Mouse (Mus musculus) 3134 (cell line): ENCODE measurements at regions not wholly inside any gene's neighbourhood (a gene's known extent, or its start where the extent isn't known, plus 50 kb on each side); places are given as distances from the start of the nearest gene placed in this dataset.

Source experiments
- DNase-seq: peaks from one replicate; pipeline ENCODE4 v3.0.0-alpha.2; 2011; ENCODE audit warnings: low spot score; ENCODE audit not compliant: insufficient read length; ENCODE audit errors: extremely low read depth

GRCm38 (mm10) chr4:54156146-54156545, 330.3 kb downstream of the Tmem38b start:
- DNase-seq: no peak

- no peak for DNase-seq
Observed at GRCm38 (mm10) chr4:54161337-54161993, 335.6 kb downstream of the Tmem38b start.

- no peak for DNase-seq
Observed at GRCm38 (mm10) chr4:54162308-54162707, 336.5 kb downstream of the Tmem38b start.

DNA sequence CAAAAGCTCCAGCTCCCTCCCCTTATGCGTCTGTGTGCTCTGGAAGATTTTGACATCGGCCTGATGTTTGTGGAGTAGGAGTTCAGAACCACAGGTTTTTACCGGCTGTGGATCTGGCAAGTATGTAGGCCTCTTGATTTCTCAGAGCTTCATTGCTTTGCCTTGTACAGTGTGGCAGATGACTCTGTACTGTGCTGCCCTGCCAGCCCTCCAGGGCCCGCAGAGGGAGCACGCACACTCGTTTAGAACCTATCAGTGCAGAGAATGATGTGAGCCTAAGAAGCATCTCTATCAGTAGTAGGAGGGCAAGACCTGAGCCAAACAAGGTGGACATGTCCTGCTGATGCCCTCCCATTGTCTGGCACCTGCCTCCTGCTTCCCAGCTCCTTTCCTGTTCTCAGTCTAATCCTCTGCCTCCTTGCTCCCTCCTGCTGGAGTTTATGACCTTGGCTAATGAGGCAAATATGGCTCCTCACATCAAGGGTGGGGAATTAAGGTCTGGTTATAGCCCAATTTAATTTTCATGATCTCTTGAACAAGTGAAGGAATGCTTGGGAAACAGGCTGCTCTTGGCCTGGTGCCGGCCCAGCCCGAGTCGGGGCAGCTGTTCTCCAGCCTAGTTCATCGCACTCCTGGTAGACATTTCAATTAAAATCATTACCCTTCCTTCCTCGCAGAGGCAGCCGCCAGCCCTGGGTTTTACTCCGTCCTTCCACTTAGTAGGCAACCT, 344.5 kb downstream of the Tmem38b start:
- DNase-seq: no peak

- DNase-seq: no peak
Observed at GRCm38 (mm10) chr4:54184213-54184612, 358.4 kb downstream of the Tmem38b start.

- DNase-seq: no peak
Observed at GRCm38 (mm10) chr4:54195734-54196133, 369.9 kb downstream of the Tmem38b start.

- DNase-seq: no peak
Observed at GRCm38 (mm10) chr4:54202440-54202839, 376.6 kb downstream of the Tmem38b start.

DNA sequence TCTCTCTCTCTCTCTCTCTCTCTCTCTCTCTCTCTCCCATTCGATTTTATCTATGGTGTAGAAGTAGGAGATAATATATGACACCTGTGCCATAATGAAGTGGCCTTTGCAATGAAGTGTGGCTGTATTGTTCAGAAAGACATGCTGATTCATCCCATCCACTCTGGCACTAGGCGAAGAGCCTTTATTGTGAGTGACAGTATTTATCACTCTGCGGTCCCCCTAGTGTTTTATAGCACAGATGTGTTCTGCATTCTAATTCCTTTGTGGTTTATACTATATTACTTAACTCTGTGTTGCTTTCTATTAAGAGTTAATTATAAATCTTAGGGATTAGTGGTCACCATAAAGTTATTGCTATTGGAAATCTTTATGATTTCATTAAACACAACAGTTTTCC, 398.7 kb downstream of the Tmem38b start:
- no peak for DNase-seq
